Mouse (Mus musculus) B cell, adult 2 months (primary cell): ENCODE results near the gene Gm10974.

ENCODE experiments used
- DNase-seq, 2 experiments: peaks; one replicate each; pipeline ENCODE4 v3.0.0; 2022

The Gm10974 gene

GRCm38 (mm10) chr7:66365904-66366303, at the start of gene Gm10974:
Gene Gm10974 (plus strand): TSS chr7:66365905.
- DNase-seq, result no peak

- no peak for DNase-seq
These were observed 47.6 kb upstream of the Gm10974 start for GRCm38 (mm10) chr7:66318147-66318546.

- peak; percentile 14 to 15 for DNase-seq
These were observed 44.7 kb upstream of the Gm10974 start for GRCm38 (mm10) chr7:66320996-66321395.

DNA sequence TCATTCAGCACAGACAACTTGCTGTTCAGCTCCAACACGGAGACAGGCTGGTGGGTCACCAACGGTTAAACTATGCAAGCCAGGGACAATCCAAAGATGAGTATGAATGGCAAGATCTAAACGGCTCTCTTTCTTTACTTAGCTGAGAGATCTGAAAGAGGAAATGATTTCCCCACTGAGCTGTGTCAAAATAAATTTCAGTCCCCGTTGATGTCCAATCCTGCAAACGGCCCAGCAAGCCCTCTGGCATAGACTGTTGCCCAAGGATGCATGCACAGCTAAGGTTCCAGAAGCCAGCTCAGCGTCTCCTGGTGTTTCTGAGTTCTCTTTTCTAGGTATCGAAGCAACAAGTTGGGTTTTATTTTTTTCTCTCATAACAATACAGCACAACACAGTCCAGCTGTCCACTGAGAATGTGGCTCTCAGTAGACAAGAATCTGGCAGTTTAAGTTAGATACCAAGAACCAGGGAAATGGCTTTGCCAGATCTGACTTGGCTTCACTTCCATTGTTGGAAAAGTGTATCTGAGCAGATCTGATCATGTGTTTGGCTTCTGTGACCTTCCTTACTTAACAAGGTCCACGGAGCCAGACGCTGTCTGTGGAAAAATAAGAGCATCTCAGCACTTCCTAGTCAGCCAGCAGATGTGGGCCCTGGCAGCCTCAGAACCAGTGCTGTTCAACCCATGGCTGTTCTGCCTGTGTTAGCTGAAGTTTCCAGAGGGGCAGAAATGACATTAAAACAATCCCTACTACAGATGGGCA, 42.3 kb upstream of the Gm10974 start:
- DNase-seq, result no peak

- no peak for DNase-seq
These were observed 40.2 kb upstream of the Gm10974 start for GRCm38 (mm10) chr7:66325419-66326053.

GRCm38 (mm10) chr7:66327516-66327915, 38.2 kb upstream of the Gm10974 start:
- DNase-seq, result no peak

GRCm38 (mm10) chr7:66330610-66331009, 35.1 kb upstream of the Gm10974 start:
- no peak for DNase-seq

DNA sequence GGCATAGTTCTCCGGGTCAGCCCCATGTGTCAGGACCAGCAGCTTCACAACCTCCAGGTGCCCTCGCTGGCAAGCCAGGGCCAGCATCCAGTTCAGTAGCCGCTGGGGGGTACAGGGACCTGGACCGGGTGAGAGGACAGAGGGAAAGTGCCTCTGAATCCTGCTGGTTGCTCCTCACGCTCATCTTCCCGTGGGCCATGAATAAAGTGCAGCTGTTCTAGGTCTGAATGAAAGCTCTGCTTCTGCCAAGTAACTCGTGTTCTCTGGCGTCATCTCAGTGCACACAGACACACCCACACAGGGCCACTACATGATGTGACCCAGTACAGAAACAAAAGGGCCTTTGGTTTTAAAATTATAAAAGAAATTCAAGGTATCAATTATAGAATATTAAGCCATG, 33.4 kb upstream of the Gm10974 start:
- no peak for DNase-seq

DNA sequence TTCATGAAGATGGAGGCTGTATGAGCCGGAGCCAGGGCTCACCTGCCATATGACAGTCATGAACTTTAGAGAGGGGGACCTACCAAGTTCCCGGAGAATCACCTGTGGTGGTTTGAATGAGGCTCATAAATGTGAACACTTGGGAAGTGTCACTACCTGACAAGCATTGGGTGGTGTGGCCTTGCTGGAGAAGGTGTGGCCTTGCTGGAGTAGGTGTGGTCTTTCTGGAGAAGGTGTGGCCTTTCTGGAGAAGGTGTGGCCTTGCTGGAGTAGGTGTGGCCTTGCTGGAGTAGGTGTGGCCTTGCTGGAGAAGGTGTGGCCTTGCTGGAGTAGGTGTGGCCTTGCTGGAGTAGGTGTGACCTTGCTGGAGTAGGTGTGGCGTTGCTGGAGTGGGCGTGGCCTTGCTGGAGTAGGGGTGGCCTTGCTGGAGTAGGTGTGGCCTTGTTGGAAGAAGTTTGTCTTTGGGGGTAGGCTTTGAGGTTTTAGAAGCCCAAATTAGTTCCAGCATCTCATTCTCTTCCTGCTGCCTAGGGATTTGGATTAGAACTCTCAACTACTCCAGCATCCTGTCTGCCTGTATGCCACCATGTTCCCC, 31.7 kb upstream of the Gm10974 start:
- DNase-seq, result peak; percentile 20 to 21

DNA sequence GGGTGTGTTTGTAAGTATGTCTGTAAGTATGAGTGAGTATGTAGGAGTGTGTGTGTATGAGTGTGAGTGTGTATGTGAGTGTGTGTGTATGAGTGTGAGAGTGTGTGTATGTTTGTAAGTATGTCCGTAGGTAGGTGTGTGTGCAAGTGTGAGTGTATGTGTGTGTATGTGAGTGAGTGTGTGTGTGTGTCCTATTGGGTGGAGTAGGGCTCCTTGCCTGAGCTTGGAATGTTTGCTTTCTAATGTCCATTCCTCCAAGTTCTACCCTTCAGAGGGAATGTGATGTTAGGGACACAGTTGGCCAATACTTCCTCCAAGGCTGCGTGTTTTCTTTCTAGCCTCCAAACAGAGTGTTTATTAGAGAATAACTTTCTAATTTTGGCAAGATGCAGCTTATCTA, 28.8 kb upstream of the Gm10974 start:
- DNase-seq, result no peak

DNA sequence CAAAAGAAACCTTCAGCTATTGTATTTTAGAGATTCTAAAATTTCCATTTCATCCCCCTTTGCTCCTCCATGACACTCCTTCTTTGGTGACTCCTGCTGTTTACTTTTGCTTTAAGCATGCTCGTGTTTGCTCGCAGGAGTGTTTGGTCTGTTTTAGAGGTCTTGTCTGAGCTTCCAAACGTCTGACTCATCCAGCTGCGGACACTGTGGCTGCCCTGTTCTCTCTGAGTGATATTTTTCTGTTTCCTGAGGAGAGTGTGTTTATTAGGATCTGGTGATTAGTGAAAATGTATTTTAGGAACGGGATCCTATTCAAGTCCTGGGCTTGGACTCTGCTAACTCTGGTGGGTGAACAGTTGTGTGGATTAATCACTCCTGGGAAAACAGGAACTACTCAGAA, 26.1 kb upstream of the Gm10974 start:
- DNase-seq, result no peak

- DNase-seq, result no peak
These were observed 25.7 kb upstream of the Gm10974 start for GRCm38 (mm10) chr7:66340044-66340443.

- DNase-seq, result peak; percentile 65 to 66
These were observed 23.4 kb upstream of the Gm10974 start for GRCm38 (mm10) chr7:66342323-66342722.

DNA sequence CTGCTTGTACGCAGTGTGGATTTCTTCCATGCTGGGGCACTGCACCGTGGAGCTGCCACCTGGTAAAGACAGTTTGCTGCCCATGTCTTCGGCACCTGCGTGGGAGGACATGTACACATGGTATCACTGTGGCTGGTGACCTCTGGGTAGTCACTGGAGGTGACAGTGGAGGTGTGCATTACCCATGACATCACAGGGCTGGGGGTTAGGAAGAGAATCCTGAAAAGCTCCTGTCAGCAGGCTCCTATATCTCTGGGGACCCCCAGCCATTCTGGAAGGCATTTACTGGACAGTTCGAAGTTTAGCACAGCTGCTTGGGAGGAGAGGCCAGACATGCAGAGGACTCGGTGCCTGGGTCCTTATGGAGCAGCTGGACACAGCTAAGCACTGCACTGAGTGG, 22.9 kb upstream of the Gm10974 start:
- DNase-seq, result no peak

DNA sequence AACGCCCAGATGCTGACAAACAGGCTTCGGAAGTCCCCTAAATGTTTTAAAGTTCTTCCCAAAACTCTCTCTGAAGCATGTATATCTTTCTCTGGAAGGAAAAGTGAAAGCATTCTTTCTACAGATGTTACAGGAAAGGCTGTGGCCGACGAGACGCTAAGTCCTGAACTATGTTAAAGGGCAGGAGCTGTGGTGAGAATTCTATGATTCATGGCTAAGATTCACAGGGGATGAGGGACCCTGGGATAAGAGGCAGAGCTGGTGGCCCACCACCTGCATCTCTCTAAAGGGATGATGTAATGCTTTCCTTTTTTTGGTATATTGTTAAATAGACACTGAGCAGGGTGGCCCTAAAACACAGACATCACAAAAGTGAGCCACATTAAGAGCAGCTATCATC, 22.4 kb upstream of the Gm10974 start:
- DNase-seq, result no peak

- no peak for DNase-seq
These were observed 18.6 kb upstream of the Gm10974 start for GRCm38 (mm10) chr7:66346959-66347663.

- DNase-seq, result no peak
These were observed 17.1 kb upstream of the Gm10974 start for GRCm38 (mm10) chr7:66348588-66348987.

DNA sequence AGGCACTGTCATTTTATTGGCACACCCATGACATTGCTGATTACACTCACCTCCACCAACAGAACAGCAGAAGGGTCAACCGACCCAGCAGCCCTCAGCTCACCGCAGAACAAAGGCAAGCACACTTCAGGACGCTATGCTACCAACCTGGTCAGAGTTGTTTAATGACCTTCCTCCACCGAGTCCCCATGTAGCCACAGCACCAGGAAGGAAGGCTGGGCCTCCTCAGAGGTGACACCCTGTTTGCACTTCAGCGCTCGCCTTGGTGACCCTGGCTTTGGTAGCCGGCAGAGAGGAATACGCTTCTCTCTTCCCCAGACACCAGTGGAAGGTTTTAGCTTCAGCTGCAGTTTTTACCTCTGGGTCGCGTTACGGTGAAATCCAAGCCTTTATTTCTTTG, 16.0 kb upstream of the Gm10974 start:
- DNase-seq, result no peak

- no peak for DNase-seq
These were observed 14.6 kb upstream of the Gm10974 start for GRCm38 (mm10) chr7:66351074-66351473.

- no peak for DNase-seq
These were observed 10.8 kb upstream of the Gm10974 start for GRCm38 (mm10) chr7:66354911-66355310.

GRCm38 (mm10) chr7:66355791-66356522, 9.7 kb upstream of the Gm10974 start:
- no peak for DNase-seq

GRCm38 (mm10) chr7:66358461-66358860, 7.2 kb upstream of the Gm10974 start:
- no peak for DNase-seq

DNA sequence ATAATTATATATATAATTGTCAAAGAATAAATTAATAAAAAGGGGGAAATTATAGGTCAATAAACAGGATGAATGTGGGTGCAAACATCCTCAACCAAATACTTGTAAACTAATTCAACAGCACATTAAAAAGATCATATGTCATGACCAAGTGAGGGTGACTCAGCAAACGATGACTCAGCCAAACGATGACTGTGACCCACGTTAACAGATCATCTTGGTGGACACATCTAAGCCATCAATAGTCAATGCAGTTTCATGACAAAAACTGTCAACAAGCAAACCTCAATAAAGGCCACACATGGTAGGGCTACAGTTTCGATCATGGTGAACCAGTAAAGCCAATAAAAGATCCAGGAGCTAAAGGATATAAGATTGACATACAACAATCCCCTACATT, 6.7 kb upstream of the Gm10974 start:
- DNase-seq, result no peak
